Mouse (Mus musculus) frontal cortex, adult 2 months (tissue): ENCODE data around the gene Nat8f2. TPM values are rescaled to one million over a fixed set of nuclear protein-coding genes. Genes with fewer than 3 reads are reported as not detected.
"Not testable (repeated sequence)": the region's sequence is repeated elsewhere in the genome, so short reads cannot be mapped to it uniquely, and the experiment has no call there.

Experiments used
- DNase-seq, 2 experiments: peaks; one replicate each; pipeline ENCODE4 v3.0.0; 2022; ENCODE audit warnings: low spot score in 1 of 2; ENCODE audit errors: extremely low spot score in 1 of 2
- polyA plus RNA-seq: library from polyadenylated mRNA; depleted of rRNA; stranded (reverse); fragments of >200 nt; gene quantifications from 2 replicates; pipeline ENCODE4 v1.2.3, GENCODE M21; 2012

Gene Nat8f2
- polyA plus RNA-seq, 1 experiment = 0.32 TPM

DNA sequence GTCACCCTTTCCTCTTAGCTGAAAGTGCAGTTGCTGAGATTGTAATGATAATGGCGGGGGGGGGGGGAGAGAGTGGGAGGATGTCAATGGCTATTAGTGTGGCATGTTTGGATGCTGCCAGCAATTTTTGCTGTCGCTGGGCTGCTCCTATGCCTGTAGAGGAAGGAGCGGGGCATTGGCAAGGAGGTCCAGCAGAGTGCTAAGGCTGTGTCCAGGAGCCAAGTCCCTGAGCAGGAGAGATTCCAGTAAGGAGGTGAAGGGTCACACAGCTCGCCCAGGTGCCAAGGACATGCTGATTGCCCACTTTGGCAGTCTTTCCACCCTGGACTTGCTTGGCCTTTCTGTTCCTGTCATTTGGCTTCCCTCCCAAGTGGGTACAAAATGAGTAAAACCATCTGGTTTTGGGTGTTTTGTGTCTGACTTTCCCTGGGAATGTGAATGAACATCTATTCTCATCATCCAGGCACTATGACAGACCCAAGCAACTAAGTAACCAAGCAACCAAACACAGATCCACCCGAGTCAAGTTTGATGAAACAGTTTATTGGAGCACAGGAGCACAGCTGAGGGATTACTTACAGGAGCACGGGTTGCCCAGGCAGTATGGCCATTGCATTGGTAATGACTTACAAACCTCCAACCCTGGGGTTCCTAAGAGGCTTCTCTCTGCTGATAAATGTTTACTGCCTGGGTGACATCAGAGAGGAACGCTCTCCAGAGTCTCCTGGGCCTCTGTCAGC is 3.9 kb downstream of the Nat8f2 start:
- DNase-seq = not testable (repeated sequence)

DNA sequence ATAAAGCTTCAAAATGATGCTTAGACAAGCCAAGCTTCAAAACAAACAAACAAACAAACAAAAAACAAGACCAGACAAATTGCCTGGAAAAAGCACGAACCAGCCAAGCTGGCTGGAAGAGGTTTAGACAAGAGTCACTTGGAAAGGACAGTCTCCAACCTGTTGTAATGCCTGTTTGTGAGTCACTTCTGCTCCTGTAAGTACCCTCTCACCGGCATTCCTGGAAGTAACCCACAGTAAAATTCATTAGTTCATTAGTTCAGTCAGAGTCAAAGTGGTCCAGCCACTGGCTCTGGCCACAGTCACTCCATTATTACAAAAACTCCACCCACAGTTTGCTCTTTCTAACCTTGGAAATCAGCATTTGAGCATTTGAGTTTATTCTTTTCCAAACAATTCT is 5.1 kb downstream of the Nat8f2 start:
- DNase-seq = no peak

DNA sequence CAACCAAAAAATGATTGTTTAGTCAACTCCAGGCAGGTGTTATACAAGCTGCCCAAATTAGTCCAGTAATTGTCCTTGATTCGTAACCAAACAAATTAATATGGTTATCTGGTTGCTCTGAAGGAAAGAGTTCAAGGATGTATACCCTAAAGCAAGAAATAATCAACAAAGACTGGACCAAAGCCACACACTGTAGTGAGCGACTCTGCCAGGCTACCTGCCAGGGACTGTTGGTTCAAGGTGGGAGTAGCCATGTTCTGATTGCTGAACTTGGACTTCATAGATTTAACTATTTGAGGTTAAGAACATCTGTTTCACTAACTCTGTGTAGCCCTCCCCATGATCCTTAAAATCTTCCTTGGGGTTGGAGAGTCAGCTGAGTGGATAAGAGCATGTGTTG is 5.8 kb downstream of the Nat8f2 start:
- DNase-seq = no peak

DNA sequence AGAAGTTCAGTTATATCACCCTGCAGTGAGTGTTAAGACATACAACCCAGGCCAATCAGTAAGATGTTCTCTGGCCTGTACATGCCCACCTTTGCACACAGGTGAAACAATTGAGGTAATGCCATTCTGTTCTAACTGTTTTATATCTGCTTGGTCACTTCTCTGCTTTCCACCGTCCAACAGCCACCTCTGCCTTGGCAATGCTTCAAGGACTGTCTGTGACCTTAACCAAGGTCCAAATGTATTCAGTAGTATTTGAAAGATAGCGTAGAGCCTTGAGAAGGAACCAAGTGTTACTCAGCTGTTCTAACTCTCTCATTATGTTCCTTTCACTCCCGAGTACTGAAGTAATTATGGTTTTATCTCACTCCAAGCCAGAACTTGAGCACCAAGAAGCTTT is 6.4 kb downstream of the Nat8f2 start:
- no peak for DNase-seq

DNA sequence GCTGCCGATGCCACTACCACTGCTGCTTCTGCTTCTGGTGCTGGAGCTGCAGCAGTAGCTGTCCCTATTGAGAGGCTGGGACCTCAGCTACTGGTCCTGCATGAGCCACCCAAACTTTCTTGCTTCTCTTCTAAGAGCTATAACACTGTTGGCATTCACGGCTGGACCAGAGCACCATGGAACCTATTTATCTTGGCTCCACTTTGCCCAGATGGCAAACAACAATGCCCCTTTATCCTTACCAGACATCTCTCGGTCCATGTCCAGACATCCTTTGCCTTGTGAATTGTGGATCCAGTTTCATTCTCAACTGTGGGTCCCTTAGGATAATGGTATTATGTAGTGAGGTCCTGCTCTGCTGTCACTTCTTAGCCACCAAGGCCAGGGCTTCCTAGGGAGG is 7.7 kb downstream of the Nat8f2 start:
- no peak for DNase-seq

DNA sequence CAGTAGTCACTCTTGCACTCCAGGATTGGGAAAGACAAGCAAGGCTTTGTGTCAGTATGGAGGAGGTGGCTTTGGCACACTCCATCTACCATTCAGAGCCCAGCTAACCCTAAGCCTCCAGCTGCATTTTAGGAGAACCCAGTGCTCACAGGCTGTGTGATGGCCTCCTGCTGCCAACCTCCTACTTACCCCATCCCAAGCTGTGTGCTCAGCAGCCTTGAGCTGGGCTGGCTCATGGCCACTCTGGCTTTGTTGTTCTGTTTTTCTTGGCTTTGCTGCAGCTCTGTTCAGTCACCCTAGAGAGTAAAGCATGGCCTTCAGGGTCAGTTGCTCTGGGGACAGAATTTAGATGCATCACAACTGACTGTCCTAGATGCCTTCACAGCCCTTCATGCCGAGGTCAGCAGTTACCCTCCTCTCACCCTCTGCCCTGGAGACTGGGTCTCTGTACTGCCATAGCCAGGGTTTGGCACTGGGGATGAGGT is 12.7 kb downstream of the Nat8f2 start:
- DNase-seq = peak; percentile 67 to 77

DNA sequence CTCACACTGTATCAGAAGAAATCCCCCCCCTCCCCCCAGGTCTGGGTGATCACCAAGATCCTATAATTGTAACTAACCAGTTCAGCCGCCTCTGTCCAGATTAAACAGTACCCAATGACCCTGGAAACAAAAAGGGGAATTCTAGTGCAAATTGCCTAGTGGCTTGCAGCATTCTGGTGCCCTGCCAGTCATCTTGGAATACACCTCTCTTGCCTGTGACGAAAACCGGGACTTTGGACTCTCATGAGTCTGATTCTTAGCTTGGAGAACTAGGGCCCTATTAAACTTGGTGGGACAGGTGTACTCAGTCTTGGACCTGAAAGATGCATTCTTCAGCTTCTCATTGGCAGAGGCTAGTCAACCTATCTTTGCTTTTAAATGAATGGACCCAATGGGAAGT is 15.5 kb downstream of the Nat8f2 start:
- DNase-seq = no peak

DNA sequence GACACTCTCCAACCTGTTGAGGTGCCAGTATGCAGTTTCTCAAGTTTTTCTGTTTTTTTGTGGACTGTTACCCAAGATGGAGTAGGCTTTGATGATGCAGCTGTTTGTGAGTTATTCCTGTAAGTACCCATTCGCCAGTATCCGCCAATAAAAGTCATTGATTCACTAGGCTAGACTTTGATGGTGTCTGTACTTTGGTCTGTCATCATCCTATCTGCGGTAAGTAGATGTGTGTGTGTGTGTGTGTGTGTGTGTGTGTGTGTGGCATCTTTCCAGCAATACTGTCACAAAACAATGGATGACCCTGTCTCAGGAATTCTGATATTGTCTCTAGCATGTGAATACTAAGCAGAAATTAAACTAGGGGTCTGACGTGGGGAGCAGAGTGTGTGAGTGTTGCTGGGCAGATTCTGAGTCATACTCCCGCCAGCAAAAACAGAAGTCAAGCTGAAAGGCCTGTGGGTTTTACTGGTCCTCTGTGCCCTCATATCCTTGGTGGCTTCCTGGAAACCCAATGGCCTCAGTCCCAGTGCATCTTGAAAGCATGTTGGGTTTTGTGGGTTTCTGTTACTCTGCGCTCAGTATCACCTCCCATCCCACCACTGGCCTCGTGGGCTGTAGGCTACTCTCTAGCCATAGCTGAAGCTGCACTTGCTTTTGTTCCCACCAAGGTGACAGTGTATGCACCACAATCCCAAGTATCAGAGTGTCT is 17.7 kb downstream of the Nat8f2 start:
- DNase-seq = no peak

DNA sequence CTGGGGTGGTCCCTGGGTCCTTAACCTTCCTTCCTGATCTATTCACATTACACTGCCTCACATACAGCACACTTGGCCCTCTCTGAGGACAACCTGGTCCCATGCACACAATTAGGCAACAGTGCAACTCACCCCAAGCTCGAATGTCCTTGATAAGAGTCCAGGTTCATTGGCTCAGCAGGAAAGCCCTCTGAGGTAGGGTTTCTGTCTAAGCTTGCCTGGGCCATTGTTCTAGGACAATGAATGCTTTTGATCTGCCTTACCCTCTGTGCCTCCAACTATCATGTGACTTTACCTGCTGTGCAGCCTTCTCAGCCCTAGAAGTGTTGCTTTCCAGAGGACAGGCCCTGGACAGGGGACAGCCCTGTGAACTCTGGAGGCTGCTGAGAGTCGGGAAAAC is 19.7 kb downstream of the Nat8f2 start:
- DNase-seq = no peak

DNA sequence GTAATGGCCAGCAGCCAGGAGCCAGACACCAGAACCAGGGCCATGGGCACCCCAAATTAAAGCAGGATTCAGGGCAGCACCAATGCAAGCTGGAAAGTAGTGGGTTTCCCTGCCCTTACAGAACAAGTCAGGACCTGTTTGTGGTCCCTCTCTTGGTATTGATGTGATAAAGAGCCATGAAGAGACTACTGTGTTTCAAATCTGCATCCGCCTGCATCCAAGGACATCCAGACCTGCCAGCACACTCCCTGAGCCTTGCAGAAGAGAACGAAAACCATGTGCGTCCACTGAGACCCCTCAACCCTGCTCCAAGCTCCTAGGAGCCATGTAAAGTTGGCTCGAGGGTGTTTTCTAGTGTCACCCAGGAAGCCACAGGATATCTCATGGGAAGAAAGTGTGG is 20.8 kb downstream of the Nat8f2 start:
- no peak for DNase-seq

DNA sequence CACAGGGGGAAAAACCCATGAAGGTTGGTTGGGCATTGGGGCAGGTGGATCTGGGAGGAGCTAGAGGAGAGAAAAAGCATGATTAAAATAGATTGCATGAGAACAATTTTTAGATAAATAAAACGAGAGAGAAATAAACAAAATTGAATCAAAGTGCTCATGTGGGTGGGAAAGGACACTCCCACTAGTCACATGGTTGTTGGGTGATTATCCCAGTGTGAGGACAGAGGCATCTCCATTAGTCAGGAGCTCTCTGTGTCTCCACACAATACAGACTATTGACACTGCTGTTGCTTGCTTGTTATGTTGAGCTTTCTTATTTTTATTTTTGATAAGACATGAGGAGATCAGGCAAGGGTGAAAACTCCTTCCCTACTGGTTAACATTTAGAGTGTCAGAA is 22.0 kb downstream of the Nat8f2 start:
- no peak for DNase-seq

DNA sequence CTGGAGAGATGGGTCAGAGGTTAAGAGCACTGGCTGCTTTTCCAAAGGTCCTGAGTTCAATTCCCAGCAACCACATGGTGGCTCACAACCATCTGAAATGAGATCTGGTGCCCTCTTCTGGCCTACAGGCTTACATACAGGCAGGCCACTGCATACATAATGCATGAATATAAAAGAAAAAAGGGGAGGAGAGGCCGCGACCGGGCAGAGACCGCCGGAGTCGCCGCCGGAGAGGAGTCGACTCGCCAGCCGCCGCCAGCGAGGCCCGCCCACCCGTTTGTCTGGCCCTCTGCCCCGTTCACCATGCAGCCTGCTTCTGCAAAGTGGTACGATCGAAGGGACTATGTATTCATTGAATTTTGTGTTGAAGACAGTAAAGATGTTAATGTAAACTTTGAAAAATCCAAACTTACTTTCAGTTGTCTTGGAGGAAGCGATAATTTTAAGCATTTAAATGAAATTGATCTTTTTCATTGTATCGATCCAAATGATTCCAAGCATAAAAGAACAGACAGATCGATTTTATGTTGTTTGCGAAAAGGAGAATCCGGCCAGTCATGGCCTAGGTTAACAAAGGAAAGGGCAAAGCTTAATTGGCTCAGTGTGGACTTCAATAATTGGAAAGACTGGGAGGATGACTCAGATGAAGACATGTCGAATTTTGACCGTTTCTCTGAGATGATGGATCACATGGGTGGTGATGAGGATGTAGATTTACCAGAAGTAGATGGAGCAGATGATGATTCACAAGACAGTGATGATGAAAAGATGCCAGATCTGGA is 25.1 kb downstream of the Nat8f2 start:
- not testable (repeated sequence) for DNase-seq

DNA sequence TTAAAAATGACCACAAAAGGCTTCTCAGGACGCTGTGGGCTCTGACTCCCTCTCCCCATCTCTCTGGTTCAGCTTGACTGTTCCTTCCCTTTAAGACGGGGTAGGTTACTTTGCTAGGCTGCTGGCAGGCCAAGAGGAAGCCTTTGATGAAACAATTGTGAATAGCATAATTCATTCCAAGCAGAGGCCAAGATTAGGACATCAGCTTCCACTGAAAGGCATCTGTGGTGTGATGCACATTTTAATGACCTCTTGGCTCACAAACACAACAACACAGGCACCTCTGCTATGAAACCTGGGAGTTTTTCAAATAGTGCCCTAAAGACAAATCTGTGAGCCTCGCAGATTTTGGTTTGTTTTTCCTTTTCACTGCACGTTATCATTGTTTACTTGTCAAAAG is 29.0 kb downstream of the Nat8f2 start:
- peak; percentile 29 to 58 for DNase-seq

DNA sequence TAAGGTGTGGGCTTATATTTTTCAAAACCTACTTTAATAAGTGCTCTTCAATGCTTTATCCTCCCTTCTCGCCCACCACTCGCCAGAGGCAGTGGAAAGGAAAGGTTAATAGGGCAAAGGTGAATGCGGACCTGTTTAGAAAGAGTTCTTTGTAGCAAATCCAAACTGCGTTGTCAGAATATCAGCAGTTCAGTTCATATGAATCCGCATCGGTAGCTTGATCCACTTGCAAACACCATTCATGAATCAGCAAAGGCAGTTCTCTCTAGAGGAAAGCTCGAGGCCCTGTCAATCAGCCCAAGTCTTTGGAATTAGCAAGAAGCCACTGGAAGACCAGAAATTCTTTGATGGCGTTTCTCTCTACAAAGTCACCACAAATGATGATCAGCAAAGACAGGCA is 30.3 kb downstream of the Nat8f2 start:
- no peak for DNase-seq

DNA sequence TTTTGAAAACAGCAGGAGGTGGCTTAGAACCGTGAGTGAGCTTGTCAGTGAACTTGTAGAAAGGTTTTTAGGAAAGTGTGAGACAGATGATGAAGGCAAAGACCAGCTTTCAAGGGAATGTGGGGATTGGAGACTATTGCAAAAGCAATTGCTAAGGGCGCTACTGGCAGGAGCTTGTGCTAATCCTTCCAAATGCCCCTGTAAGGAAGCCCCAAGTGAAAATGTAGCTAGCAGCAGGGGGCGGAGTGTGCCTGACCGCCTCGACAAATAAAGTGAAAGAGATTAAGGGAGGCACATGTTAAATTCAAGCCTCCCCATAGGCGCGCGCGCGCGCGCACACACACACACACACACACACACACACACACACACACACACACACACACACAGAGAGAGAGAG is 31.7 kb downstream of the Nat8f2 start:
- peak in 1 of 2 experiments; percentile 47 for DNase-seq

DNA sequence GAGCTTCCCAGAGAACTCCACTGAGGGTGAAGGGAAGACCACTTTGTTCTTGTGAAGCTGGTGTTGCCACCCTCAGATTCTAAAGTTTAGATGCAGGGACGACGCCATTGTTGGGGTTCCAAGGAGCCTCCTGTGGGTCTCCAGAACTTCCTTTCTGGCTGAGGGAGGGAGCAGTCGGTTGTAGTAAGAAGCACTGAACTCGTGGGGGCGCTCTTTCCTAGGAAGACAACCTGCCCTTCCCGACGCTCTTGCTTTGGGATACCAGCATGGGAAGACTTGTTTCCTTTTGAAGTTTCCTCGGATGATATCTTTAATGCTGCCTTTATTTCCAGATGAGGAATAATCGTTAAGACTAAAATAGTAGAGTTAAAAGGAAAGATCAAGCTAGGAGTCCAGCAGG is 32.1 kb downstream of the Nat8f2 start:
- peak in 1 of 2 experiments; percentile 70 for DNase-seq

DNA sequence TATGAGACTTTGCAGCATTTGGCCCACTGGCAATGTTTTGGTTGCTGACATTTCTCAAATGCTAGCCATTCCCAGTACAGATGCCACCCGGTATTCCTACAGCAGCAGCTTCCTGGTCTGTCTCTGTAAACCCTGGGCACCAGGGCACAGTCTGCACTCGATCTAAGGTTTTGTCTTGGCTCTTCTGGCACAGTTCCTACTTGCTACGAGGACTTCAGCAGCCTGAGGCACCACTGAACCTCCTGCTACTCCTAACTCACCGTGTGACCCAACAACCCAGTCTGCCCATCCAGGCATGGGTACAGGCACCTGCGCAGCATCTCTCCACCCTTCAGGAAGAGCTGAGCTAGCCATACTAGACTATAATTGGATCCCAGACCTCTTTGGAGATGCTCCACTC is 32.9 kb downstream of the Nat8f2 start:
- not testable (repeated sequence) for DNase-seq

DNA sequence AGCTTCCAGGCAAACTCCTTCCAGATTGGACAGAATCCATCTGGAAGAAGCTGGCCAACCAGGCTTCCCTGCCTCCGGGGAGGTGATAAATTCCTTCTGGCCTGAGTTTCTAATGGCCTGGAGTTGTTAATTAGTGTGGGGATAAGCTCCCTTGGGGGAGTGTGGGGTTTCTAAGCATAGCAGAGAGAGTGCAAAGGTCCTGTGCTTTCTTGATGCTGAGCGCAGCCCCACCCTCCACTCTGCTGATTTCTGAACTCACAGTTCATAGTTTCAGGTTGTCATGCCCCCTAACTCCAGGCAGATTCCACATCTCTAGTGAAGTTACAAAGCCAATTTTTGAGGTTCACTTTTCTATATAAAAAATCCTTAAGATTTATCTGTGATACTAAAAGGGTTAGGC is 33.9 kb downstream of the Nat8f2 start:
- DNase-seq = not testable (repeated sequence)

DNA sequence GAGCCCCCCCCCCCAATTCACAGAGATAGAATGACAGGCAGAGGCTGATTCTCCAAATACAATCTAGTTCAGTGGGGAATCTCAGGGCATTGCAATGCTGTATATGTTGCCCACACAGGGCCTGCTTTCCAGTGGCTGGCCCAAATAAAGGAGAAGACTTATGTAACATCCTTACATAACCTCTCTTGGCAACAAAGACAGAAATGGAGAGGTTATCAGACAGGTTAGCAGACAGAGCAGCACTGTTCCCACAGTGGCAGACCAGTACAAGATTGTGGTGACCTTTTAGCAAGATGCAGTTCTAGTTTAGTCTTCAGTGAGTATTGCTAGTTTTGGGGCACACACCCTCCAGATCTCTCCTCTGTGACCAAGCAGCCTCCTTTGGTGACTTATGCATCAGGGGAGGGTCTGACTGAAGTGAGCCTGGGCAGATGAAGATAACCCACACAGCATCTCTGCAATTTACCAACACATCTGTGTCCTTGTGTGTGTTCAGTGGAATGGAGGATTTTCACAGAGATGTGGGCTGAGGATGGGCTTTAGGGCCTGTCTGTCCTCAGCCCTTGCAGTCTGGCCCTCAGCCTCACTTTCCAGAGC is 34.4 kb downstream of the Nat8f2 start:
- peak in 1 of 2 experiments; percentile 37 for DNase-seq

DNA sequence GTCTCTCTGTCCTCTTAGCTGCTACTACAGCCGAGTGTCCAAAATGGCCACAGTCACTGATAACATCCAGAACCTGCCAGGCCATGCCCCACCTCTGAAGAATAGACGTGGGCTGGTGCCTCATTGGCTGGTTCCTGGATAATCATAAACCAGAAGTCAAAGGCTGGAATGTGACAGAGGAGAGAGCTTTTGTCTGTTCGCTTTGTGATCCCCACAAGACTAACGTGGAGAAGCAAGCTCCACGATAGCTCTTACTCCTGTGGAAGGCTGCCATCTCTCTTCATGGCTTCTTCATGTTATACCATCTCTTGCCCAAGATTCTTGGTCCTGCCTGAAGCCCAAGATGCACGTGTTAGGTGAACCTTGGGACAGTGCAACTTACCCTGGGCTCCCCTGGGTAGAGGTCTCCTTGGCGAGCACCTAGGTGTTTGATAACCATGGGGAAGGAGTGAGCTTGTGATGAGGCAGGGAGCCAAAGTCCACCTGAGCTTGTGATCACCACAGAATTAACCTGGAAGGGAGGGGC is 37.1 kb downstream of the Nat8f2 start, which contains the start of gene Nat8:
Gene Nat8 (minus strand): TSS at position 287 of the 526 bp plus-strand sequence.
- DNase-seq = no peak

DNA sequence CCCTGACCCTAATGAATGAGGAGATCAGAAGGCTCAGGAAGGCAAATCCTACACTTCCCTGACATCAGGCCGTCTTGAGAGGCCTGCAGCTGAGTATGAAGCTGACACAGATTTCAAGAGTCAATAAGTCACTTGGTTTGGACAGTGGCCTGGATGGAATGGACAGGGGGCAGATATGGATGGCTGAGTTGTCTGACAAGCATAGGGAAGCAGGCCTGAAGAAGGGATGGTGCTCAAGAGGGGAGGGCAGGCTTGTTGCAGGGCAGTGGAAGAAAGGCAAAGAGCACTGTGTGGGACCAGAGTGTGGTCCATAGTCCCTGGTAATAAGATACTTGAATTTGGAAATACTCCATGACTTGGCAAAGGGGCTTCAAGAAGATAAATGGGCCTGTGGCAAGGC is 39.5 kb downstream of the Nat8f2 start:
- no peak for DNase-seq
